Mouse (Mus musculus): ENCODE data around the gene Irf6.

DNA sequence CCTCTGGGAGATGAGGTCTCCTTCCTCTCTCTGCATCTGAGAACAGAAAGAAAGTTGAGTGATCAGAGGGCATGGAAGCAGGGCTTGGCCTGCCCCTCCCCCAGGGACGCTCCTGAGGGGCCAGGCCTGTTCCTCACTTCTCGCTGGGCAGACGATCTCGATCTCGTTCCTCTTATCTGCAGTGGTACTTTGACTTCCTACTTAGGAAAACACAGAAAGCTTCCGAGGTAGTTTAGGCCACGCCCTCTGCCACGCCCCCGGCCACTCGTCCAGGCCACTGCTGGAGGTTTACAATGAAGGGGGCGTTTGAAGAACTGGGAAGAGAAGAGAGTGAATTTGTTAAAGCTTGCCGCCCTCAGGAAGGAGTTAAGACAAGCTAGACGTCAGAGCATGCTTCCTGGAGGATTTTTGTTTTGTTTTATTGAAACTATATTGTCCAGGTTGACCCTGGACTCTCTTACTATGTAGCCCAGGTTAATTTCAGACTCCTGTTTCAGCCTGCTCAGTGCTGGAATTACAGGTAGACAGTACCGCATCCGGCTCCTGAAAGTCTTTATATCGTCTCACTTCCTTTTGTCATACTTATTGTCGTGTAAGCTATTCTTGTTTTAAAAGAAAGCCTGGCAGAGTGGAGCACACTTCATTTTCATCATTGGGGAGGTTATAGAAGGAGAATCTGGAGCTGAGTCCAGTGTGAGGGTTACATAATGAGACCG, 7.6 kb downstream of the Irf6 start:
- TF ChIP-seq CTCF (IDR thresholded peaks at IDR 0.05; ENCODE audit: insufficient read depth, low read length) (no peak), POLR2A (IDR thresholded peaks at IDR 0.05; ENCODE audit: borderline replicate concordance, extremely low read depth, low read depth, low read length) (no peak)

Measured in lung, adult 2 months (tissue).